Mouse (Mus musculus) left cerebral cortex, adult 6 months (tissue): ENCODE measurements around the gene Lmtk3. TPM values are rescaled to one million over a fixed set of nuclear protein-coding genes. Genes with fewer than 3 reads are reported as not detected.

Source experiments
- long read RNA-seq, 2 experiments: library from polyadenylated mRNA; unstranded; transcript quantifications; one replicate each; pipeline ENCODE4 v2.0.0; 2019 to 2020
- polyA plus RNA-seq: library from polyadenylated mRNA; unstranded; fragments of <200 nt; fragmentation: Nextera tagmentation; gene quantifications from 2 replicates; pipeline ENCODE4 v1.2.3, GENCODE M21; 2021

Lmtk3 gene
- 3.9 and 10.6 TPM in 2 replicates for polyA plus RNA-seq
- long read RNA-seq, experiment 1, partial matches to known transcripts = 0 of 1 reads
- long read RNA-seq, experiment 1, other reads (novel, unspliced or antisense) = 1 of 1 reads
- long read RNA-seq, experiment 2, partial matches to known transcripts = 0 of 1 reads
- long read RNA-seq, experiment 2, other reads (novel, unspliced or antisense) = 1 of 1 reads

DNA sequence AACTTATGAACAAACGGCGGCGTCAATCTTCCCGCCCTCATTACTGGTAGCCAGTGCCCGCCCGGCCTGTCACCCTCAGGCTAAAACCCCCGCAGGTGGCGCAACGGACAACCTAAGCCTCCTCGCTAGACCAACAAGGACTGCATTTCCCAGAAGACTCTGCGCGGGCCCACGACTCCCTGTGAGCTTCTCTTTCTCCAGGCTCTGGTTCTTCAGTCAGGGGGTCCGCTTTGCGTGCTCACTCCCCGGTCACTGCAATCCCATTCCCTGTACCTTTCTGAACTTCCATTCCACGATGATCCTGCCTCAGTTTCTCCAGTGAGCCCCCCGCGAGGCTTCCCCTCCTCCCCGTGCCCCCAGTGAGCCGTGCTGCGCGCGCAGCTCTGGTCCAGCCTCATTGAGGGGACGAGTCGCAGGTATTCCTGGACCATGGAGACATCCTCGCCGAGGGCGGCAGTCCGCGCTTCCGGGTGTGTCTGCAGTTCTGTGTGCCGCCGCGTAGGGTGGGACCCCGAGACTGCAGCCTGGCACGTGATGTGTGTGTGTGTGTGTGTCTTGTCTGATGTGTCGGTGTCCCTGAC lies at the start of gene Lmtk3:
Gene Lmtk3, plus strand, starts transcription at position 228 of the 581 bp plus-strand sequence.

GRCm38 (mm10) chr7:45784524-45785372 lies 1.2 kb downstream of the Lmtk3 start, which contains the start of gene Sult2b1:
Sult2b1 (minus strand) TSS chr7:45784669.

DNA sequence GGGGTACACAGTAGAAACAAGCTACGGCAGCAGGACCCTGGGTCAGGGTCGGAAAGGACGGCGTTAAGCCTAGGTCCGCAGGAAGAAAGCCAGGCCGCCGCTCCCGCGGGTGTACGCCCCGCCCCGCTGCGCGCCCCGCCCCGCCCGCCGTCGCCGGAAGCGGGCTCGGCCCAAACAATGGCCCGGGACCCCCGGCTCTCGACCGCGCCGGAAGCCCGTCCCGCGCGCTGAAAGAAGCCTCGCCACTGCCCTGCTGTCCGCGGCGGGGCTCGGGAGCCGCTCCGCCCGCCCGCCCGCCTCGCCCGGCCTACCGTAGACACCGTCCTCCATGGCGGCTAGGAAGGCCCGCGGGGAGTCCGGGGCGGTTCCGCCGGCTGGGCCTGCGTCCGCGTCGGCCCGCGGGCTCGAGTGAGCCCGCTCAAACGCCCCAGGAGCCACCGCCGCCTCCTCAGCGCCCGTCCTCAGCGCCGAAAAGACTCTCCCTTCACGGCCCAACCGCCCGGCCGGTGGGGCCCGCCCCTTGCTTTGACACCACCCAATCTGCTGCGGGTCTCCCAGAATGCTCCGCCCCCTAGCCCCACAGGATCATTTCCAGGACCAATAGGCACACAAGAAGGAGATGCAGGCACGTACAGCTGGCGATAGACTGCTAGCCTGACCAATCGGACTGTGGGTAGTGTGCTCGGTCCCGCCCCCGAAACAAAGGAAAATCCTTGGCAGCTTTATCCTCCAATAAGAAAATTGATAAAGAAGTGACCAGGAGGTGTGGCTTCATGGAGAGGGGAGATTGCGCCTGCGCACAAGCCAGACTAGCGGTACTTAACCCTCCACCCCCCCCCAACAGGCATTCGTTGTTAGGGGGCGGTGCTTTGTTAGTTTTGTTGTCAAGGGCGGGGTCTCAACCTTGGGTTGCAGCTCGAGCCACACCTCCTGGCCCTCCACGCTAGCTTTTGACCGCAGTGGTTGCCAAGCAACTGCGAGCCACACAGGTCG lies 30.5 kb downstream of the Lmtk3 start, which contains the start of gene Cyth2:
Gene Cyth2, minus strand, starts transcription at position 795 of the 993 bp plus-strand sequence.

DNA sequence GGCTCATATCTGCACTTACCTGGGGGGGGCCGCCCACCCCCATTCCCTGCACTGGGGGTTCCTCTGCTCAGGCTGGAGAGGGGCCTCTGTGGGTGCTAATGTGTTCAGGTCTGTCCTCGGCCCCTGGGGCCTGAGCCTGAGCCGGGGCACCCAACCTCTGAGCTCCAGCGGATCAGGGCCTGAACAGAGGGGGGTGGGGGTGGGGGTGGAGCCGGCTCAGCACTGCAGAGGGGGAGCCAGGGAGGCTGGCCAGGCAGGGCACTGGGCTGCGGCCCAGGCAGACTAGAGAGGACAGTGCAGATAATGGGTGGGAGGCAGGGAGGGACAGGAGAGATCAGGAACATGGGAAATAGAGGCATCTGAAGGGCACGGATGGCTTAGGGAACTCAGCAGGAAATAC lies 41.1 kb downstream of the Lmtk3 start, which contains the start of gene Kcnj14:
Gene Kcnj14, minus strand, starts transcription at position 185 of the 400 bp plus-strand sequence.

DNA sequence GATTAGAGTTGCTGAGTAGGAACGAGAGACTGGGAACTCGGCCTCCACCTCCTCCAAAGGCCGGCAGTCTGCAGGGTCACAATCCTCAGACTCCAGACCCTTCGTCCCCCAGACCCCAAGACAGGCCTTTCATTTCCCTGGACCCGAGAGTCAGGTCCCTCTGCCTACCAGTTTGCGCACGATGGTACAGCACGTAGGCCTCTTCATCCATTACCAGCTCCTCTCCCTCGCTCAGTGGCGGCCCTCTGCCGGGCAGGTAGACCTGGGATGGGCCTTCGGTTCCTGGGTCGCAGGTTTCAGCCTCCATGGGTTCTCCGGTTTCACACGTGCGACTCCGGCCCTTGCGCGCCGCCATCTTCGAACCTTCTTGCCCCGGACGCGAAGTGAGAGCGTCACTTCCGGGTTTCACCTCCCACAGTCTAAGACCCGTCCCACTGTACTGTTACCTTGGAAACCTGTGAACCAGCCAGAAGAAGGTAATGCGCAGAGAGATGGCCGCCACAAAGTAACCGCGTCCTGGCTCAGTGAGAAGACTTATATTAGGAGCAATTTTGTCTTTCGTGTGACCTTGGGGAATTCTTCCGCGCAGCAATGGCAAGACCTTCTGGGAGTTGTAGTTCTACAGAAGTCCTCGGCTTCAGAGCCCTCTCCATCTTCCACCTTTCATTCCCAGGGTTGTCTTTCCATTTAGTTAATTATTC lies 47.0 kb downstream of the Lmtk3 start, which contains the start of gene Grwd1:
Gene Grwd1, minus strand, starts transcription at position 518 of the 701 bp plus-strand sequence.

Other genes starting within 250 kb of the Lmtk3 start
- gene Hsd17b14, start 228.8 kb upstream of the Lmtk3 start, polyA plus RNA-seq = 0.36 and 0.38 TPM in 2 replicates
- gene Bcat2, start 213.6 kb upstream of the Lmtk3 start, polyA plus RNA-seq = 6.9 and 8.4 TPM in 2 replicates
- gene Fgf21, start 168.2 kb upstream of the Lmtk3 start, polyA plus RNA-seq = 0.22 and 0.24 TPM in 2 replicates
- gene Fut1, start 166.4 kb upstream of the Lmtk3 start, polyA plus RNA-seq = 0.06 and 0.07 TPM in 2 replicates
- not detected in 2 replicates for gene Izumo1, start 161.9 kb upstream of the Lmtk3 start, polyA plus RNA-seq
- 1.8 and 2.5 TPM in 2 replicates for gene Rasip1, start 156.2 kb upstream of the Lmtk3 start, polyA plus RNA-seq
- gene Mamstr, start 143.8 kb upstream of the Lmtk3 start, polyA plus RNA-seq = 0.89 and 2.4 TPM in 2 replicates
- gene Fut2, start 117.3 kb upstream of the Lmtk3 start, polyA plus RNA-seq = 0.06 and 0.09 TPM in 2 replicates
- gene Ntn5, start 99.7 kb upstream of the Lmtk3 start, polyA plus RNA-seq = 6.5 and 9.8 TPM in 2 replicates
- 0.26 and 0.38 TPM in 2 replicates for gene Sec1, start 89.3 kb upstream of the Lmtk3 start, polyA plus RNA-seq
- 74.9 and 93.1 TPM in 2 replicates for gene Car11, start 83.9 kb upstream of the Lmtk3 start, polyA plus RNA-seq
- gene Dbp, start 78.7 kb upstream of the Lmtk3 start, polyA plus RNA-seq = 30.2 and 130 TPM in 2 replicates
- gene Rpl18, start 68.3 kb upstream of the Lmtk3 start, polyA plus RNA-seq = 335 and 337 TPM in 2 replicates
- gene Sphk2, start 65.7 kb upstream of the Lmtk3 start, polyA plus RNA-seq = 4.9 and 10.6 TPM in 2 replicates
- gene Fam83e, start 62.5 kb upstream of the Lmtk3 start, polyA plus RNA-seq = 0.08 and 0.22 TPM in 2 replicates
- gene Spaca4, start 57.9 kb upstream of the Lmtk3 start, polyA plus RNA-seq = not detected in 2 replicates
- 22.5 and 23.3 TPM in 2 replicates for gene Sult2b1, start 931 bp downstream of the Lmtk3 start, polyA plus RNA-seq
- 173 and 183 TPM in 2 replicates for gene Cyth2, start 30.8 kb downstream of the Lmtk3 start, polyA plus RNA-seq
- 2.0 and 2.3 TPM in 2 replicates for gene Kcnj14, start 41.0 kb downstream of the Lmtk3 start, polyA plus RNA-seq
- gene Grwd1, start 47.2 kb downstream of the Lmtk3 start, polyA plus RNA-seq = 16.1 and 22.0 TPM in 2 replicates
- 49.0 and 49.6 TPM in 2 replicates for gene Kdelr1, start 89.0 kb downstream of the Lmtk3 start, polyA plus RNA-seq
- 0.39 and 1.6 TPM in 2 replicates for gene Grin2d, start 94.6 kb downstream of the Lmtk3 start, polyA plus RNA-seq
- not detected in 2 replicates for gene Syngr4, start 113.0 kb downstream of the Lmtk3 start, polyA plus RNA-seq
- gene Tmem143, start 113.2 kb downstream of the Lmtk3 start, polyA plus RNA-seq = 2.7 and 4.5 TPM in 2 replicates
- gene Emp3, start 137.7 kb downstream of the Lmtk3 start, polyA plus RNA-seq = 10.7 and 12.3 TPM in 2 replicates
- 0.74 and 1.0 TPM in 2 replicates for gene Ccdc114, start 140.3 kb downstream of the Lmtk3 start, polyA plus RNA-seq
- gene Abcc6, start 246.6 kb downstream of the Lmtk3 start, polyA plus RNA-seq = 0.04 and 0.10 TPM in 2 replicates
- 20.0 and 25.0 TPM in 2 replicates for gene Nomo1, start 250.0 kb downstream of the Lmtk3 start, polyA plus RNA-seq